Mouse (Mus musculus): Measurements from ENCODE around the gene Tmem175. TPM values are rescaled to one million over a fixed set of nuclear protein-coding genes. Genes with fewer than 3 reads are reported as not detected.

The Tmem175 gene
- polyA plus RNA-seq, 1 experiment from 2014 or later = 24.9 TPM

DNA sequence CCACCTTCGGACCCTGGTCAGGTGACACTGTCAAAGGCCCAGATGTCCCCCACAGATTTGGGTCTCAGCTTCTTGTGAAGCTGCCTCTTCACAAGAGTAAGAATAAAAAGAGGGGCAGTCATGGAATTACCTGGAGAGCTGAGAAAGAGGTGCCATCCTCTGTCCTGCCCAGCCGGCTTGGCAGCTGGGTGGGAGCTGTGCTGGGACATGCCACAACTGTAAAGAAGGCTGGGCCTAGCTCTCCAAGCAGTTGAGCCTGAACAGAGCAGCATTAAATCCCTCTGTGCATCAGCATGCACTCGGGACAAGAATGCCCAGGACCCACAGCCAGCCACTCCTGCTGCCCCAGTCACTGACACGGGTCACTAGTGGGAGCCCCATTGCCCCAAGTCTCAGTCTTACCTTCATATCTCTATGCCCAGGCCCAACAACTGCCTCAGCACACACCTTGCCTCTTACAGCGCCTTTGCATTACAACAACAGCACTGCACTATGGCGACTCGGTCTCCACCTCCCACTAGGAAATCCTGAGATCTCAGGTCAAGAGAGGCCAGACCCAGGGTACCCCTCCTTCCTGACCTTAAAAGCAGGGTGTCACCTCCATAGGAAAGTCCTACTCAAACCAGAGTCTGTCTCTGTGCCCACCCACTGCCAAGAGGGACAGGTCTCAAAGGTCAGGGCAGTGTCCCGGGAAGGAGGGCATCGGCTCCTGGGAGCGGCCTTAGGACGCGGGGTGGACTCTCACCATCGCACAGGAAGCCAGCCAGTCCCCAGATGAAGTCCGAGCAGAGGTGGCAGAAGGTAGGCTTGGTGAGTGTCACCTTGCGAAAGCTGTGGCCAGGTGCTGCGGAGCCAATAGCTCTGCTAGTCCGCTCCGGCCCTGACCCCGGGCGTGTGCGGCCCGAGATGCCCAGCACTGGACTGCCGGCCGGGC is 30.4 kb downstream of the Tmem175 start, which contains the start of gene Idua:
Idua (plus strand) TSS at position 634 of the 934 bp plus-strand sequence.
- peak within 1 kb of the TSS; percentile 60 for H3K4me2 ChIP-seq (ENCODE audit: low read length)
- 11% methylated on average over 24 of the region's 24 CpGs for WGBS
- peaks cover 16% of the 10 kb centered on the region for H3K4me1 ChIP-seq (replicated peaks; ENCODE audit: control insufficient read depth, insufficient read depth, low read length)
- peak within 1 kb of the TSS; percentile 86 for H3K9ac ChIP-seq (replicated peaks; ENCODE audit: low read depth, low read length)
- no peak within 1 kb of the TSS for H3K27ac ChIP-seq (ENCODE audit: low read length)
- H3K4me3 ChIP-seq (replicated peaks; ENCODE audit: low read length) = peak within 1 kb of the TSS; percentile 69
- H3K36me3 ChIP-seq (ENCODE audit: control insufficient read depth, insufficient read depth) = peaks cover 3% of the 10 kb centered on the region; the same call in 1 of the 2 replicates
- no peaks in the 10 kb centered on the region; the same call in 1 of the 2 replicates for H3K27me3 ChIP-seq (replicated peaks; ENCODE audit: control insufficient read depth, insufficient read depth, low read length)
- H3K9me3 ChIP-seq (ENCODE audit: control insufficient read depth, low read length) = no peaks in the 10 kb centered on the region
- peak; percentile 9; the same call in 1 of the 2 replicates for ATAC-seq

DNA sequence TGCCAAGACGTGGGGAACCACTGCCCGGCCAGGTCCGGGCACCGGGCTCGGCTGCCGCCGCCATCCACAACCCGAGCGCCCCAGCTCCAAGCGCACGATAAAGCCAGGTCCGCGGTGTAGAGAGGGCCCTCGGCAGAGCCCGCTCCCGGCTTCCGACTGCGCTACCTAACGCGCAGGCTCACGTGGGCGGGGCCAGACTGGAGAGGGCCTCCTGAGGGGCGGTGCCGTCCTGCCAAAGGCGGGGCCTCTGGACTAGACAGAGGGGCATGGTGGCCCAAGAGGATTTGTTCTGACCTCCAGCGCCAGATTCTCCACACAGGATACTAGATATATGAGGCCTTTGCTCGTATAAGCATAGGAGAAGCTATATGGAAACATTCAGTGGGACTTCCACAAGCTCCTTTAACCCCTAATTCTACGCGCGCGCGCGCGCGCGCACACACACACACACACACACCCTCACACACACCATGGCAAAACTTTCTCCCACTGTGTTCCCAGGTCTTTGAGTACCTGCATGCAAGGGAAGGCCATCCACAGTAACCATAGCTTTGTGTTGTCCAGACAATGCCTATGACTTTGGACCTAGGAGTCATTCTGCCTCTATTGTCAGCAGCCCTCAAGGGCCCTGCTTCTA is 31.2 kb downstream of the Tmem175 start:
- H3K4me1 ChIP-seq (replicated peaks; ENCODE audit: control insufficient read depth, insufficient read depth, low read length) = peaks cover 16% of the 10 kb centered on the region
- peaks cover 3% of the 10 kb centered on the region; the same call in 1 of the 2 replicates for H3K36me3 ChIP-seq (ENCODE audit: control insufficient read depth, insufficient read depth)
- 8% methylated on average over 36 of the region's 36 CpGs for WGBS
- H3K27ac ChIP-seq (ENCODE audit: low read length) = no peak overlapping the region
- ATAC-seq = peak; percentile 99
- H3K4me3 ChIP-seq (replicated peaks; ENCODE audit: low read length) = peak overlapping the region; percentile 69
- H3K9ac ChIP-seq (replicated peaks; ENCODE audit: low read depth, low read length) = peak overlapping the region; percentile 86
- peak overlapping the region; percentile 60 for H3K4me2 ChIP-seq (ENCODE audit: low read length)
- H3K27me3 ChIP-seq (replicated peaks; ENCODE audit: control insufficient read depth, insufficient read depth, low read length) = no peaks in the 10 kb centered on the region; the same call in 1 of the 2 replicates
- no peaks in the 10 kb centered on the region for H3K9me3 ChIP-seq (ENCODE audit: control insufficient read depth, low read length)

- Histone ChIP-seq H3K4me1 (replicated peaks; ENCODE audit: control insufficient read depth, insufficient read depth, low read length) (peaks cover 16% of the 10 kb centered on the region), H3K4me2 (ENCODE audit: low read length) (no peak overlapping the region), H3K27me3 (replicated peaks; ENCODE audit: control insufficient read depth, insufficient read depth, low read length) (no peaks in the 10 kb centered on the region; the same call in 1 of the 2 replicates), H3K27ac (ENCODE audit: low read length) (no peak overlapping the region), H3K36me3 (ENCODE audit: control insufficient read depth, insufficient read depth) (peaks cover under 1% of the 10 kb centered on the region; the same call in 1 of the 2 replicates), H3K9me3 (ENCODE audit: control insufficient read depth, low read length) (no peaks in the 10 kb centered on the region), H3K4me3 (replicated peaks; ENCODE audit: low read length) (no peak overlapping the region), H3K9ac (replicated peaks; ENCODE audit: low read depth, low read length) (no peak overlapping the region)
- no peak for ATAC-seq
- 82% methylated on average over 4 of the region's 4 CpGs for WGBS
Observed at GRCm38 (mm10) chr5:108662772-108663171, 33.2 kb downstream of the Tmem175 start.

- 36% methylated on average over 3 of the region's 3 CpGs for WGBS
Observed at GRCm38 (mm10) chr5:108665066-108665465, 35.5 kb downstream of the Tmem175 start.

DNA sequence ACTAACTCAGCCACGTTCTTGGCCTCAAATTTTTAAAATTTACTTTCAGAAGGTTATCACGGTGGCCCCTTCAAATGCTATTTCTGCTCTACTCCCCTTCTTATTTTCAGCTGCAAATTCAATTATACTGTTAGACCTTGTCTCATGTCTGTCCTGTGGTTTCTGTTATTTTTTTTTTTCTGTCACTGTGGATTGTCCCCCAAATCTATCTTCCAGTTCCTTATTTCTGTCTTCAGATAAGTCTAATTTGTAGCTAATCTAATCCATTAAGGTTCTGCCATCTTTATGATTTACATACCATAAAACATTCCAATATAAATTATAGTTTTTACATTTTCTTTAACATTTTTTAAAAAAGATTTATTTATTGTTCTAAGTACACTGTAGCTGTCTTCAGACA is 37.8 kb downstream of the Tmem175 start:
- Histone ChIP-seq H3K27me3 (replicated peaks; ENCODE audit: control insufficient read depth, insufficient read depth, low read length) (no peaks in the 10 kb centered on the region; the same call in 1 of the 2 replicates), H3K27ac (ENCODE audit: low read length) (no peak overlapping the region), H3K4me1 (replicated peaks; ENCODE audit: control insufficient read depth, insufficient read depth, low read length) (peaks cover 17% of the 10 kb centered on the region), H3K9ac (replicated peaks; ENCODE audit: low read depth, low read length) (no peak overlapping the region), H3K4me3 (replicated peaks; ENCODE audit: low read length) (no peak overlapping the region), H3K36me3 (ENCODE audit: control insufficient read depth, insufficient read depth) (peaks cover 8% of the 10 kb centered on the region; the same call in 1 of the 2 replicates), H3K4me2 (ENCODE audit: low read length) (no peak overlapping the region), H3K9me3 (ENCODE audit: control insufficient read depth, low read length) (no peaks in the 10 kb centered on the region)
- 97% methylated on average over 2 of the region's 2 CpGs for WGBS
- ATAC-seq = no peak

More at GRCm38 (mm10) chr5:108665066-108665465, 35.5 kb downstream of the Tmem175 start:
- Histone ChIP-seq H3K4me2 (ENCODE audit: low read length) (no peak overlapping the region), H3K36me3 (ENCODE audit: control insufficient read depth, insufficient read depth) (no peaks in the 10 kb centered on the region), H3K27ac (ENCODE audit: low read length) (no peak overlapping the region), H3K27me3 (replicated peaks; ENCODE audit: control insufficient read depth, insufficient read depth, low read length) (no peaks in the 10 kb centered on the region; the same call in 1 of the 2 replicates), H3K9me3 (ENCODE audit: control insufficient read depth, low read length) (no peaks in the 10 kb centered on the region), H3K9ac (replicated peaks; ENCODE audit: low read depth, low read length) (no peak overlapping the region), H3K4me3 (replicated peaks; ENCODE audit: low read length) (no peak overlapping the region), H3K4me1 (replicated peaks; ENCODE audit: control insufficient read depth, insufficient read depth, low read length) (peaks cover 16% of the 10 kb centered on the region)
- no peak for ATAC-seq

DNA sequence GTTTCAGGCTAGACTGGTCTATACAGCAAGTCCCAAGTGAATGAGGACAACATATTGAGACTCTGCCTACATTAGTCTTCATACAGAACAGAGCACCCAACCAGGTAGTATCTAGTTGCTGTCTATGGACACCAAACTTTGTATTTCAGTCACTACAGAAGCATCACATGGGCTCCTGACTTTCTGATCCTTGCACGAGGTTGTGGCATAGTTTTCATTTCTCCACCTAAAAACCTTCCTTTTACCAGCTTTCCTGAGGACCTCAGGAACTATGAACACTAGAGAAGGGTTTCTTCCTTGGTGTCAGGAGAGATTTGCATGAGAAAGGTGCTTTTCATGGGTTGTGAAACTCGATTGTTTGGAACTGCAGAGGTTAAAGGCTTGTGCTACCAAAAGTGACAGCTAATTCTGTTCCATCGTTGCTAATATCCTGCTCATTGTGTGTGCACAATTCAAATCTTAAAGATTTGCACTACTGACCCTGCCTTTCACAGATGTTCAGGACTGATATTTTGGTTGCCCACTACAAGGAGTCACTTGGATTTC is 38.9 kb downstream of the Tmem175 start:
- ATAC-seq = no peak; the same call in 1 of the 2 replicates
- WGBS = 16% methylated on average over 3 of the region's 3 CpGs
- H3K27me3 ChIP-seq (replicated peaks; ENCODE audit: control insufficient read depth, insufficient read depth, low read length) = no peaks in the 10 kb centered on the region

GRCm38 (mm10) chr5:108668977-108669936 is 39.7 kb downstream of the Tmem175 start, which contains the start of gene Dgkq:
Dgkq (minus strand) TSS chr5:108669672.
- Histone ChIP-seq H3K27ac (ENCODE audit: low read length) (peak within 1 kb of the TSS; percentile 88), H3K4me2 (ENCODE audit: low read length) (peak within 1 kb of the TSS; percentile 67), H3K4me1 (replicated peaks; ENCODE audit: control insufficient read depth, insufficient read depth, low read length) (peaks cover 17% of the 10 kb centered on the region), H3K4me3 (replicated peaks; ENCODE audit: low read length) (peak within 1 kb of the TSS; percentile 56), H3K27me3 (replicated peaks; ENCODE audit: control insufficient read depth, insufficient read depth, low read length) (no peaks in the 10 kb centered on the region), H3K36me3 (ENCODE audit: control insufficient read depth, insufficient read depth) (peaks cover 11% of the 10 kb centered on the region; the same call in 1 of the 2 replicates), H3K9ac (replicated peaks; ENCODE audit: low read depth, low read length) (peak within 1 kb of the TSS; percentile 73), H3K9me3 (ENCODE audit: control insufficient read depth, low read length) (no peaks in the 10 kb centered on the region)
- 5% methylated on average over 43 of the region's 43 CpGs for WGBS
- ATAC-seq = peak; percentile 86

More for the DNA sequence above, 38.9 kb downstream of the Tmem175 start:
- Histone ChIP-seq H3K4me1 (replicated peaks; ENCODE audit: control insufficient read depth, insufficient read depth, low read length) (peaks cover 17% of the 10 kb centered on the region), H3K9ac (replicated peaks; ENCODE audit: low read depth, low read length) (peak overlapping the region; percentile 73), H3K9me3 (ENCODE audit: control insufficient read depth, low read length) (no peaks in the 10 kb centered on the region), H3K4me2 (ENCODE audit: low read length) (peak overlapping the region; percentile 67), H3K36me3 (ENCODE audit: control insufficient read depth, insufficient read depth) (peaks cover 11% of the 10 kb centered on the region; the same call in 1 of the 2 replicates), H3K4me3 (replicated peaks; ENCODE audit: low read length) (peak overlapping the region; percentile 56), H3K27ac (ENCODE audit: low read length) (peak overlapping the region; percentile 88)

DNA sequence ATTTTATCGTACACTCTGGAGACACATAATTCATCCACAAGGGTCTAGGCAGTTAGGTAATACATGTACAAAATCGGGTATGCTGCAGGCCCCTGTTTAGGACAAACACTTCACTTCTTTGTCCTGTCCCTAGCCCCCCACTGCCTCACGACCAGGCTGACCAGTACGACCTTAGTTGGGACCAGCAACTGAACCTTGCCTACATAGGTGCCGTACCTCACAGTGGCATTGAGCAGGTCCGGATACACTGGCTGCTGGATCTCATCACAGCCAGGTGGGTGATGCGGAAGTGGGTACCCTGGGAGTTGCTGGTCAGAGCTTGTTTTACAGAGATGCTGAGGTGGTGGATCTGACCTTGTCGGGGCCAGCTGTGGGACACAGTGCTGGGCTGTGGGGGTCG is 40.4 kb downstream of the Tmem175 start:
- peak overlapping the region; percentile 67 for H3K4me2 ChIP-seq (ENCODE audit: low read length)
- peak overlapping the region; percentile 73; the same call in 1 of the 2 replicates for H3K9ac ChIP-seq (replicated peaks; ENCODE audit: low read depth, low read length)
- ATAC-seq = peak; percentile 5; the same call in 1 of the 2 replicates
- H3K36me3 ChIP-seq (ENCODE audit: control insufficient read depth, insufficient read depth) = peaks cover 11% of the 10 kb centered on the region; the same call in 1 of the 2 replicates
- 83% methylated on average over 9 of the region's 9 CpGs for WGBS
- H3K9me3 ChIP-seq (ENCODE audit: control insufficient read depth, low read length) = no peaks in the 10 kb centered on the region
- H3K4me3 ChIP-seq (replicated peaks; ENCODE audit: low read length) = peak overlapping the region; percentile 56; the same call in 1 of the 2 replicates
- H3K27me3 ChIP-seq (replicated peaks; ENCODE audit: control insufficient read depth, insufficient read depth, low read length) = no peaks in the 10 kb centered on the region
- peaks cover 17% of the 10 kb centered on the region for H3K4me1 ChIP-seq (replicated peaks; ENCODE audit: control insufficient read depth, insufficient read depth, low read length)
- H3K27ac ChIP-seq (ENCODE audit: low read length) = no peak overlapping the region
